Mouse (Mus musculus): Measurements from ENCODE around the gene Klhl40.

Klhl40 gene

DNA sequence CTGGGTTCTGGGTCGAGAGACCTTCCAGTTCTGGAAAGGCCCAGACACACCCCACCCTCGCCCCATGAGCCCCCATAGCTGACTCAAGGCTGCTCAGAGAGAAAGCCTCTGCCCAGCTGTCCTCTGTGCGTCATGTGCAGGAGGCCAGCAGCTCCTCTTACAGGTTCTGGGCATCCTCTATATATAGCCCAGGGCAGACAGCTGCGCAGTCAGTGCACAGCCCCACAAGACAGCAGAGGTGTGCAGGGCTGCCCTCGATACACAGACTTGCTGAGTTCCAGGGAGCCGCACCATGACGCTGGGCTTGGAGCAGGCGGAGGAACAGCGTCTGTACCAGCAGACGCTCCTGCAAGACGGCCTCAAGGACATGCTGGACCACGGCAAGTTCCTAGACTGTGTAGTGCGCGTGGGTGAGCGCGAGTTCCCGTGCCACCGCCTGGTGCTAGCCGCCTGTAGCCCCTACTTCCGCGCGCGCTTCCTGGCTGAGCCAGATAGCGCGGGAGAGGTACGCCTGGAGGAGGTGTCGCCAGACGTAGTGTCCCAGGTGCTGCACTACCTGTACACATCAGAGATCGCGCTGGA lies at the start of gene Klhl40:
Klhl40 (plus strand) TSS at position 124 of the 582 bp plus-strand sequence.
- ATAC-seq (ENCODE audit: insufficient number of reproducible peaks, low FRiP score, low TSS enrichment): no peak

DNA sequence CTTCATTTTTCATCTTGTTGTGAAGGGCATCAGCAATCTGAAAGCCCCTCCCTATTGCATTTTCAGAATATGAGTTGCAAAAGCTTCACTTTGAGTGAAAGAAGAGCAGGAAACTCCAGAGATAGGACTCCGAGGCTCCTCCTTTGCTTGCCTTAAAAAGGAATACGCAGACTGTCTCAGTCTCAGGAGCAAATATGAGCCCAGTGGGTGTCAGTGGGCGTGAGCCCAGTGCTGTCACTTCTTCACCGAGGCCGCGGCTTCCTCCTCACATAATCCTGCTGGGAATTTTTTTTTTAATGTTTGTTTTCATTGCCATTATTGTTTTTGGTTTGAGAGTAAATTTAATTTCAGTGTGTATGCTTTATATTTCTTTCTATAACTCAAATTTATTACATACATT lies 36.9 kb upstream of the Klhl40 start:
- no peak for ATAC-seq (ENCODE audit: insufficient number of reproducible peaks, low FRiP score, low TSS enrichment)

DNA sequence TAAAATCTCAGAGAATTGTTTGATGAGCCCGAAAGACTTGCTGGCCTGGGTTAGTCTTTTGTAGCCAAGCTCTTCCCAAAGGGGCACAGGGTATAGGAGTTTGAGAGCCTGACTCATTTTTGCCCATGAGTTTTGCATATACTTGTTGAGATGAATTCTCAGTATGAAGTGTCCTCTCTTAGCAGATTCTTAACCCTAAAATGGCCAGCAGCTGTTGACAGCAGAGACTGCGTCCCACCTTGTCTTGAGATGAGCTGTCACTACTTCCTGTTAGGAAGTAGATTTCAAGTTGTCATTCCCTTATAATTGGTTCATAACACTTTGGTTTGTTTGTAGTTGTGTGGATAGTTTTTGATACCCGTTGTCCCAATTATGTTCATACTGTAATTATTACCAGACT lies 36.2 kb upstream of the Klhl40 start:
- ATAC-seq (ENCODE audit: insufficient number of reproducible peaks, low FRiP score, low TSS enrichment): no peak

DNA sequence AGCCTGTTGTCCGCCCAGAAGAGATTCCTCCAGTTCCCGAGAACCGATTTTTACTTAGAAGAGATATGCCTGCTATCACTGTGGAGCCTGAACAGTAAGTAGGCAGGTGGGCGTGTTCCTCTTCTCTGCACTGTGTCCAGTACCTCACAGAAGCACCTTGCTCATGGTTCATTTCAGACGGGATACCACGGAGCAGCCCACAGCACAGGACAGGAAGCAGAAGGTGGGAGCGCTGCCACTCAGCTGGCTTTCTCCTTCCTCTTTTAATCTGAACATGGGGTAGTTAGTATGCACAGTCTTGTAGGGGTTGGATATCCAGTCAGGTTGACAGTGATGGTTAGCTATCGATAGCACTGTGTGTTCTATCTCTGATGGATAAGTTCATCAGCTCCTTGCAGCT lies 33.4 kb upstream of the Klhl40 start:
- ATAC-seq (ENCODE audit: insufficient number of reproducible peaks, low FRiP score, low TSS enrichment): no peak

DNA sequence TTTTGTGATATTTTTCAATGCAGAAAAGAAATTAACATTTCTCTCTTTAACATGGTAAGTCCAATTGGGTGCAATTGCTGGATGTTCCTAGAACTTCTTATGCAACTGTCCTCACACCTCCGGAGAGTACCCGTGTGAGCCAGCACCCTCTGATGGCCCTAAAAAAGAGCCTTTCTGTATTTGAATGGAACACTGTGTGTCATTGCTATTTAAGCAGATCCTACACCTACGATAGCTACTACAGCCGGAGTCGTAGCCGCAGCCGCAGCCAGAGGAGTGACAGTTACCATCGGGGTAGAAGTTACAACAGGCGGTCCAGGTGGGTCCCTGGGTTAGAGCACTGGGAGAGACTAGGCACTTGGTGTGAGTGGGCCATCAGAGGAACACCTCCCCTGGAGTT lies 24.6 kb upstream of the Klhl40 start:
- ATAC-seq (ENCODE audit: insufficient number of reproducible peaks, low FRiP score, low TSS enrichment): no peak

- ATAC-seq (ENCODE audit: insufficient number of reproducible peaks, low FRiP score, low TSS enrichment): no peak
Measured at GRCm38 (mm10) chr9:121754624-121755023, 22.8 kb upstream of the Klhl40 start.

- ATAC-seq (ENCODE audit: insufficient number of reproducible peaks, low FRiP score, low TSS enrichment): no peak
Measured at GRCm38 (mm10) chr9:121756785-121757184, 20.6 kb upstream of the Klhl40 start.

- ATAC-seq (ENCODE audit: insufficient number of reproducible peaks, low FRiP score, low TSS enrichment): no peak
Measured at GRCm38 (mm10) chr9:121757432-121757831, 20.0 kb upstream of the Klhl40 start.

DNA sequence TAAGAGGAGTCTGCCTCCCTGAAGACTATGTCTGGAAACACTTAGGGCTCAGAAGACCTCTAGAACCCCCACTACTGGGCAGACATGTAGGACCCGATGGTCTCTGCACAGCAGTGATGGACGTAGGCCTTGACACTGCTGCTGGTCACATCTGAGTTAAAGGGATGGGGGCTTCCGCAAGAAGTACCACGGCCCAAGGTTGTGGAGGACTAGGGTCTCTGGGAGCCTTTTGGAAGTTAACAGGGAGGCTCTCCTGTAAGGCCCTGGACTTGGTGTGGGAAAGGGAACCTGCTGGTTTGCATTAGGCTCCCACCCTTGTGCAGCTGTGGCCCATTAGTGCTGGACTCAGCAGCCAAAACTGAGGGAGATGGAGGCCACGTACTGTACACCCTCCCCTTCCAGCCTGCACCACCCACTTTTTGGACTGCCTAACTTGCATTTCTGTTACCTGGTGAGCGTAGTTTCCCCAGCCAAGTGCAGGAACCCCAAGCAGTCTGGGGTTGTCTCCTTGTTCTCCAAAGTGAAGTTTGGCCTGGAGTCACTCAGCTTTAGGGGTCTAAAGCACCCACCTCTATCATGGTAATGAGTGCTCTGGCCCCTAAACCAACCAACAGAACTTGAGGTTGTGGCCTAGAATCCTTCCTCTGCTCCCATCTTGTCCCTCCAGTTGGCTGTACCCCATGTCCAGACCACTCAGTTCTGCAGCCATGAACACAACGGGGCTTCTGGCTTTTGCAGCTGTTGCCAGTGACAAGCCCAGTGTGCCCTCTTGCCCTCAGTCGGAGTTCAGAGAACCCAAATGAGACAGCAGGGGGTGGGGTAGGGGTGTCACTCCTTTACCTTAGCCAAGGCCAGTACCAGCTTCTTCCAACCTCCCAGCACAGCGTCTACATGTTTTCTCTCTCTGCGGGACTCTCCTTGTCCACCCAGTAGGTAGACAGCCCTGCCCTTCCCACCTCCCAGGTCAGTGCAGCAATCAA lies 19.3 kb upstream of the Klhl40 start:
- ATAC-seq (ENCODE audit: insufficient number of reproducible peaks, low FRiP score, low TSS enrichment): no peak

- peak; percentile 38; the same call in 1 of the 2 replicates for ATAC-seq (ENCODE audit: insufficient number of reproducible peaks, low FRiP score, low TSS enrichment)
Measured at GRCm38 (mm10) chr9:121759091-121760081, 18.0 kb upstream of the Klhl40 start, which contains the start of gene Zfp651. Gene Zfp651, plus strand, starts transcription at chr9:121759330.

GRCm38 (mm10) chr9:121760271-121761090 lies 16.9 kb upstream of the Klhl40 start:
- 0 out of 2 replicates have a peak, but pooled peaks have one; percentile 3 for ATAC-seq (ENCODE audit: insufficient number of reproducible peaks, low FRiP score, low TSS enrichment)

- no peak for ATAC-seq (ENCODE audit: insufficient number of reproducible peaks, low FRiP score, low TSS enrichment)
Measured at GRCm38 (mm10) chr9:121761091-121761665, 16.2 kb upstream of the Klhl40 start.

- ATAC-seq (ENCODE audit: insufficient number of reproducible peaks, low FRiP score, low TSS enrichment): no peak
Measured at GRCm38 (mm10) chr9:121761787-121762186, 15.6 kb upstream of the Klhl40 start.

DNA sequence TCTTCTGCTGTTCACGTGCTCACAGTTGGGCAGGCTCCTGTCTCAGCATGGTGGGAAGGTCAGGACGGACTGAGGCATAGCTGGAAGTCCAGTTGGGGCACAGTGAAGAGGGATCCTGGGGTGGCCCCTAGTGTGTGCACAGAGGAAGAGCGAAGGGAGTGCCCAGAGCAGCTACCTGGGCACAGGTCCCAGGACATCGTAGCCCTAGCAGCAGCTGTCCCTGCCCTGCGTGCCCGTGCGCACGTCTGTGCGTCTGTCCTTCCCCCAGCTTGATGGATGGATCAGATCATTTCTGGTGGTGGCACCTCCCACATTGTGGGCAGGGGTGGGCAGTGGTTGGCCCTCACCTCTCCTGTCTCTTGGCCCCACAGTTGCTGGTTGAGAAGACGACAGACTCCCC lies 15.2 kb upstream of the Klhl40 start:
- ATAC-seq (ENCODE audit: insufficient number of reproducible peaks, low FRiP score, low TSS enrichment): no peak

- no peak for ATAC-seq (ENCODE audit: insufficient number of reproducible peaks, low FRiP score, low TSS enrichment)
Measured at GRCm38 (mm10) chr9:121762761-121763160, 14.6 kb upstream of the Klhl40 start.

DNA sequence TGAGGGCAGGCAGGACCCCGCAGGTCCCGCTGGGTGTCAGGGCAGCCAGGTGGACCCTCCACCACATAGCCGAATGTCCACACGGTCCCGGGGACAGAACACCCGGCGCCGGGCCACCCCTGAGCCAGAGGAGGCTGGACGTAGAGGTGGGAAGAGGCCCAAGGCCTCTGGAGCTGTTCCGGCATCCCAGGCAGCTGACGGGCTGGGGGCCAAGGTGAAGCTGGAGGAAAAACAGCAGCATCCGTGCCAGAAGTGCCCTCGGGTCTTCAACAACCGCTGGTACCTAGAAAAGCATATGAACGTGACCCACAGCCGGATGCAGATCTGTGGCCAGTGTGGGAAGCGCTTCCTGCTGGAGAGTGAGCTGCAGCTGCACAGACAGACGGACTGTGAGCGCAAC lies 13.7 kb upstream of the Klhl40 start:
- no peak for ATAC-seq (ENCODE audit: insufficient number of reproducible peaks, low FRiP score, low TSS enrichment)

DNA sequence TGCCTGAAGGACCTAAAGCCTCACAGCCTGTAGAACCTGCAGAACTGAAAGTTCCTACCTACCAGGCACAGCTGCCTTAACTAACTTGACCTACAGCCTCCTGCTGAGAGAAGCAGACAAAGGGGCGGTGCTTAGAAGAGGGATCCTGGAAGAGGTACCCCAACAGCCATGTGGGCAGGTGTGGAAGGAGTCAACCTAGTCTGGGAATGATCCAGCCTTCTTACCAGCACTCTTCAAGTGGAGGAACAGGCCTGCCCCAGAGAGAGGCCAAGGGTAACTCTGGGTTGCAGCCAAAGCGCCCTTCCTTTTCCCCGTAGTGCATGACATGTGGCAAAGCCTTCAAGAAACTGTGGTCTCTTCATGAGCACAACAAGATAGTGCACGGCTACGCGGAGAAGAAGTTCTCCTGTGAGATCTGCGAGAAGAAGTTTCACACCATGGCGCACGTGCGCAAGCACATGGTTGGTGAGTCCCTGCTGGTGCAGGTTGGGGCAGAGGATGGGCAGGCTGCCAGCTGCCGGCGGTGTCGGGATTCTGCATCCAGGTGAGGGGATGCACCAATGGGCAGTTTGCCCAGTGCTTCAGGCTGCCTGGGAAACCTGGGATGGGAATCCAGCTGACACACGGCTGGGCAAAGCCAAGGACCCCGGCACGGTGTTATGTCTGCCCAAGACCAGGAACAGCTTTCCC lies 12.1 kb upstream of the Klhl40 start:
- ATAC-seq (ENCODE audit: insufficient number of reproducible peaks, low FRiP score, low TSS enrichment): no peak

DNA sequence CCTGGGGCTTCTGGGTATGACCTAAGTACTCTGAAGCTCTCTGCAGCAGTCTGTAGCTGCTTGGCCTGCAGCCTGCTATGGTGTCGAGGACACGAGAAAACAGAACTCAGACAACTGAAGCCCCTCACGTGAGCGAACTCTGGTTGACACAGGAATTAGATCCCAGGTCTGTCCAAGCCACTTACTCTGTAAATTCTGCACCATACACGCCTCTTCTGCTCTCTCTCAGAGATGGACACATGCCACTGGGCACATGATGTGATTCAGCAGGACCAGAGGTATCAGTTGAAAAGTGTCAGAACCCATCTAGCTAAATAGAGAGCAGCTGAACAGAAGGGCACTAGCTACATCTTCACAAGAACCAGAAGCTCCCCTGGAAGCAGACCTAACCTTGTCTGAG lies 5.0 kb upstream of the Klhl40 start:
- ATAC-seq (ENCODE audit: insufficient number of reproducible peaks, low FRiP score, low TSS enrichment): no peak

- no peak for ATAC-seq (ENCODE audit: insufficient number of reproducible peaks, low FRiP score, low TSS enrichment)
Measured at GRCm38 (mm10) chr9:121775951-121776350, 1.5 kb upstream of the Klhl40 start.
